Mouse (Mus musculus) 3T3-L1 (cell line): Measurements from ENCODE around the gene Tmem121.

Experiments
- DNase-seq: peaks from one replicate; pipeline ENCODE4 v3.0.0-alpha.2; 2015; ENCODE audit warnings: low read depth, low spot score

Tmem121 gene

DNA sequence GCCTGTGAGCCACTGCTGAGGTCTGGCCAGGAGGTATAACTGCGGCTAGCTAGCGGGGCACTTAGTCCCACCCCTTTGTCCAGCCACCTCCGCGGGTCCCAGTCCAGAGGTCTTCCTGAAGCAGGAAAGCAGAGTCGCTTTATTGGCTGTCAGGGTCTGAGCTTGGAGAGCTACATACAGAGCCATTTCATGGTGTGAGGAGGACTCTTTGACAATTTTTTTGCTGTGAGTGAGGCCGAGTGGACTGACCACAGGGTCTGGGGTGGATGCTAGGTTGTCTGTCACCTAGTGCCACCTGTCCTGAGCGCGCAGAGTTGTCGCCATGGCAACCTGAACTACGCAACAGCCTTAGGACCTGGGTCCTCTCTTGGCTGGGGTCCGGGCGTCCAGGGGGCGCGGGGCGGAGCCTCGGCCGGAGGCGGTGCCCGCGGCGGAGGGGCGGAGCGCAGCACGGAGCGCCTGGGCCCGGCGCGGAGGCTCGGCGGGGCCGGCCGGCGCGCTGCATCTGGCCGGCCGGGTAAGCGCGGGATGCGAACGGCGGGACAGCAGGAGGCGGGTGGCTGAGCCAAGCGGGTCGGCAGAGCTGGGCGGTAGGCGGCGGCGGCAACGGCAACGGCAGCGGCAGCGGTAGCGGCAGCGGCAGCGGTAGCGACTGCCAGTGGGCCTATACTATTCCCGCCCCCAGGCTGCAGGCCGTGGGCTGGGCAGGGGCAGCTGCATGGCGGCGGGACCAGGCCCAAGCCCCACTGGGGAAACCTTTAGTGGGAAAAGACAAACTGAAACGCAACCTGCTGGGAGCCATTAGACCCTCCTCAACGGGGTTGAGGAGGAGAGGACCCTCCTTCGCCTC is at the start of gene Tmem121:
Tmem121 (plus strand) TSS at position 489 of the 850 bp plus-strand sequence.
- DNase-seq: peak; percentile 5

DNA sequence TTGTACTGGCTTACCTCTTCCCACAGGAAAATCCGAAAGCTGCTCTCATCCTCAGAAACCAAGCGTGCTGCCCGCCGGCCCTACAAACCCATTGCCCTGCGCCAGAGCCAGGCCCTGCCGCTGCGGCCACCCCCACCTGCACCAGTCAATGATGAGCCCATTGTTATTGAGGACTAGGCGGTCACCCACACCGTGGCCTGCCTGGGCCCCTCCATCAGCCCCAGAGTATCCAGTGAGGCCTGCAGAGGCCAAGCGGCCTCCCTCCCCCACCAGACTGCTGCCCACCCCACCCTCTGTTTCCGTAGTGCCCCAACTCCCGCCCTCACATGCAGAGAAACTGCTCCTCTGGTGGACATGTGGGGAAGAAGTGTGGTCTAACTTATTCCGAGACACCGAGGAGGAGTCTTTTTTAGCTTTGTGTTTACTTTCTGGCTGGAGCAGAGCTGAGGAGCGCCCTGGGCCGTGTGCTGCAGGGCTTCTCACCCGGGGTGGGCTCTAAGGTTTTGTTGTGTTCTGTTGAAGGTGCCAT is 49.2 kb upstream of the Tmem121 start:
- no peak for DNase-seq

GRCm38 (mm10) chr12:113137260-113138213 is 48.2 kb upstream of the Tmem121 start:
- no peak for DNase-seq

- no peak for DNase-seq
These were observed 47.4 kb upstream of the Tmem121 start for GRCm38 (mm10) chr12:113138291-113138690.

DNA sequence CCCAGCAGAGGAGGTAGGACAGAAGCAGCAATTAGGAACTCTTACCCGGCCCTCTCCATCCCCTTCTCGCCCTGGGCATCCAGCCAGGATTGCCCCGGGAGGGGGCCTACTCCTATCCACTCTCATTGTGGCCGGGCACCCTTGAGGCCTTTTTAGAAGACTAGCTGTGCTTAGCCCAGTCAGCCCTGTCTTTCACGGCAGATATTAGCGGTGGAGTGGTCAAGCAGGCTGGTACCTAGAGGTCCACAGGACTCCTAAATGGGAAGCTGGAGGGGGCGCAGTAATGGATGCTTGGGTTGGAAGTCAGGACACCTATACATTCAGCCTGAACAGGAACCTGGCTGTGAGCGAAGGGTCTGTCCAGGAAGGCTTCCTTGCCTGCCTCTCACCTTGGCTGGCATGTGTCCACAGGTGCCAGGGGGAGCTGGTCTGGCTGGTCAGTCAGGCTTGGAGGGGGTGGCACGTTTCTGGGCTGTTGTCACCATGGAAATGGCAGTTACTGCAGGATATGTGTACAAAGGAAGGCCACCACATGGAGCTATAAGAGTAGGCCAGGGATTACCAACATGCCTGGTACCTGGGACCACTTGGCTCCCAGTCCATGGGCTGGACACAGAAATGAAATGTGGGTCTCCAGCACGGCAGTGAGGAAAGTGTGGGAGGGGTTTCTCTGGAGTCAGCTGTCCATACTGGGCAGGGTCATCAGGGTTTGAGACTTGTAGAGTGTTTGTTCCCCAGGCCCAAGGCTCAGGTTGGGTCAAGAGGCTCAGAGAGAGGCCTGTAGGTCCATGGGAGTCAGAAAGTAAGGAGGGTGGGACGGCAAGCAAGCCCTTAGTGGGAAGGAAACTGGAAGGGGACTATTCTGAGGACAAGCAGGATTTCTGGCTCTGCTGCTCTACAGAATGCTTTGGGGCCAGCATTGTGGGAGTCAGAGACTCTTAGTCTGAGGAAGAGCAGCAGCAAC is 46.5 kb upstream of the Tmem121 start:
- no peak for DNase-seq

- no peak for DNase-seq
These were observed 45.7 kb upstream of the Tmem121 start, which contains the start of gene Crip2 for GRCm38 (mm10) chr12:113139908-113140615. Gene Crip2 (plus strand): TSS chr12:113140236.

DNA sequence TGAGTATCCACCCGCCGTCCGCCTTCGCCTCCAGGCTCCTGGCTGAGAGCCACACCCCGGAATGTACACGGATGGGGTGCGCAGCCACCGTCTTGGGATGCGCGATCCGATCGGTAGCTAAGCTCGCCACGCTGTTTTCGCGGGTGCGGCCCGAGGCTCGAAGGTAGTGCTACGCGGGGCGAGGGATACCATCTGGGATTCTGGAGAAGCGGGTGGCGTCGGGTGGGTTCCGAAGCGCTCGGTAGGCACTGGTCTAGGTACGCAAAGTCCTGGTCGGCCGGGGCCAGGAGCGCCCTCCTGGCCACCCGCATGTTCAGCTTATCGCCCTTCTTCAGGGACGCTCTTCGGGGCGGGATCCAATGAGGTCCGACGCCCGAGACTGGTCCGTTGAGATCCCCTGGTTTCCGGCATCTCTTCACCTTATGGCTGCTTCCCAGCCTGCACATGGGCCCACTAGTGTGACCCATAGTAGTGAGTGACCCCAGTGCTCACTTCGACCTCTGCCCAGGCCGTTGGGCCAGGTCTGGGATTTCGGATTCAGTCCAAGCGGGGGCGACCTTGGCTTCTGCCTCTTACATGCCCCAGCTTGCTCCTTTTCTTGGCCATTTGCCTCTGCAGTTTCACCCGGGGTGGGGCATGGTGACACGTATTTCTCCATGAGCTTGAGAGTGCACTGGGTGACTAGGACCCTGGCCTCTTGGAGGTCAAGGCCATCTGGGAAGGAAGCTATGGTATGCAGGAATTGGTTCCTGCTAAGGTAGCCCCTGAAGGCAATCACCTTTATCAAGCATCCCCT is 44.9 kb upstream of the Tmem121 start:
- no peak for DNase-seq

- DNase-seq: no peak
These were observed 44.2 kb upstream of the Tmem121 start for GRCm38 (mm10) chr12:113141531-113141973.

DNA sequence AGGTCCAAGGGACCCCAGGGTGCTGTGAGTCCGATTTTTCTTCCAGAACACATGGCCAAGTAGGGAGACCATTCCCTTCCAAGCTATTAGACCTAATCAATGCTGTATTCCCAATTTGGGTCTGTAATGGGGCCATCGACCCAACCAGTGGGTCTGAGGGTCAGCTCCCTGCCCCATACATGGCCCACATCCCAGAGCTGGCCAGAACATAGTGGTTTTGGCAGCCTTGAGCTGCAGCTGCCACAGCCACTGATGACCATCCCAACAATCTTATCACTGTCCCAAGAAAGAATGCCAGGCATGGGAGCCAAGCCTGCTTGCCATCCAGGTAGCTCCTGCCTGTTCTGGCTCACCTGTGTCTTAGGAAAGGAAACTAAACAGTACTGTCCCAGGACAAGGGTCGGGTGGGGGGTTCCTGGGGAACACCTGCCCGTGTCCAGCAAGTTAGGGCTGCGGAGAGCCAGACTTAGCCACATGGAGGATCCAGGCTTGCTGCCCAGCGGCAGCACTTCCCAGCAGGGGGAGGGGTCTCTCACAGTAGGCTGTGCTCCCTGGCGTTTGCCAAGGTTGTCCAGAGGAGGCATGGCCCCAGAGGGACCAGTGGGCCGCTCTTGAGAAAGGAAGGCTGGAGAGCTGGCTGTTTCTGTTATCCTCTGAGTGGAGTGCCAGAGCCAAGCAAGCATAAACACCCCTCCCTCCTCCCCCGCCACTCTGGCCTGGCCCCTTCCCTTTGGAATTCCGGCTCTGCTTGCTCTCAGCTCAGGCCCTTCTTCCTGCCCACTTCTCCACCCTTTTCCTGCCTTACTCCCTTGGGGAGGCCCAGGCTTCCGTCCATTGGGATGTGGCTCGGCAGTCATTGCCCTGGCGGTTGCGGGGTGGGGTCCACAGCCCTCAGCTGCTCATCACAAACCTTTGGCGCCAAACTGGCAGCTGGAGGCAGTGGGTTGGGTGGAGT is 43.4 kb upstream of the Tmem121 start:
- DNase-seq: peak; percentile 61

DNA sequence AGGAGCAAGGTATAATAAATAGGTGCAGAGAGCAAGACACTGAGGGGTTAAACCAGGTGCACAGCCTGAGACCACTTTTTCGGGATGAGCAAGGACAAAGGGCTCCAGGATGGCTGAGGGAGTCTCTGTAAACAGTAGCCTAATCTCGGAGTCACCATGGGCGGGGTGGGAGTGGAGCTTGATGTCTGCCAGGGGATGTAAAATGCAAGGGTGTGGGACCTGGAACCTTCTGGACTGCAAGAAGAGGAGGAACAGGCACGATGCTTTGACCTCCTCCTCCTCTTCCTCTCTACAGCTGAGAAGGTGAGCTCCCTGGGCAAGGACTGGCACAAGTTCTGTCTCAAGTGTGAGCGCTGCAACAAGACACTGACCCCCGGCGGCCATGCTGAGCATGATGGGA is 42.6 kb upstream of the Tmem121 start:
- DNase-seq: no peak

DNA sequence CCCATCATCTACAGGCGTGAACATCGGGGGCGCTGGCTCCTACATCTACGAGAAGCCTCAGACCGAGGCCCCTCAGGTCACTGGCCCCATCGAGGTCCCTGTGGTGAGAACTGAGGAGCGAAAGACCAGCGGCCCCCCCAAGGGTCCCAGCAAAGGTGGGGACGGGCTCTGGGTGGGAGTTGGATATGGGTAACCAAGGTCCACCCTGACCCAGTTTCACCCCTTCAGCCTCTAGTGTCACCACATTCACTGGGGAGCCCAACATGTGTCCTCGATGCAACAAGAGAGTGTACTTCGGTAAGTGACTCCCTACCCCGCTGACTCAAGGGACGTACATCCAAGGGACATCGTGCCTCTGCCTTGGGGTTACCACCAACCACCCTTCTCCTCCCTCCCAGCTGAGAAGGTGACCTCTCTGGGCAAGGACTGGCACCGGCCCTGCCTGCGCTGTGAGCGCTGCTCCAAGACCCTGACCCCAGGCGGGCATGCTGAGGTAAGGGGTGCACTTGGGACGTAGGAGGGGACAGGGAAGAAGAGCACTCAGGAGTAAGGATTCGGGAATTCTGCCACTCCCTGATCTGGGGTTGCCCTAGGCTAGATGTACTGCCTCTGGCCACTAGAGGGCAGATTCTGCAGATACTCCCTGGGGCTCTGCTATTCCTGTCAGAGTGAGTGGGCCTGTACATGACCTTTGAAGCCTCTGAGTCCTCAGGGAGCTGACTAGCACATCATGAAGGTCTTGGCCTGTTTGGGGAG is 41.6 kb upstream of the Tmem121 start:
- peak; percentile 63 for DNase-seq

GRCm38 (mm10) chr12:113144886-113145285 is 40.8 kb upstream of the Tmem121 start:
- no peak for DNase-seq

- no peak for DNase-seq
These were observed 40.1 kb upstream of the Tmem121 start for GRCm38 (mm10) chr12:113145591-113145990.

- DNase-seq: no peak
These were observed 39.3 kb upstream of the Tmem121 start, which contains the start of gene Crip1 for GRCm38 (mm10) chr12:113146112-113147057. Gene Crip1 (plus strand): TSS chr12:113146316.

GRCm38 (mm10) chr12:113147481-113147880 is 38.2 kb upstream of the Tmem121 start:
- no peak for DNase-seq

GRCm38 (mm10) chr12:113148381-113149035 is 37.2 kb upstream of the Tmem121 start:
- no peak for DNase-seq
